Mouse (Mus musculus) neural tube, embryonic 11.5 days (tissue): ENCODE data around the gene Insl6. TPM values are rescaled to one million over a fixed set of nuclear protein-coding genes. Genes with fewer than 3 reads are reported as not detected.

ENCODE experiments used
- ATAC-seq: fragments of 200-750 bp; cut with Nextera tagmentation; 2 replicates; pipeline ENCODE4 v1.8.0; 2017; ENCODE audit warnings: moderate number of reproducible peaks, mild to moderate bottlenecking, moderate TSS enrichment, moderate library complexity; ENCODE audit not compliant: insufficient read depth, low FRiP score, low TSS enrichment
- DNase-seq: peaks from one replicate; pipeline ENCODE4 v3.0.0-alpha.2; 2015; ENCODE audit warnings: low spot score
- H3K27ac ChIP-seq: fragments of 300-500 bp; sonication (generic); 2 replicates; pipeline ENCODE4 v1.5.1; 2014; ENCODE audit warnings: low read depth, mild to moderate bottlenecking, low read length
- H3K27me3 ChIP-seq: fragments of 300-500 bp; sonication (generic); 2 replicates; pipeline ENCODE4 v1.6.1; 2014; ENCODE audit warnings: mild to moderate bottlenecking, low read length, mixed read lengths; ENCODE audit not compliant: control insufficient read depth, insufficient read depth
- H3K36me3 ChIP-seq: fragments of 300-500 bp; sonication (generic); 2 replicates; pipeline ENCODE4 v1.6.1; 2014; ENCODE audit warnings: mild to moderate bottlenecking, low read length, moderate library complexity, mixed read lengths; ENCODE audit not compliant: control insufficient read depth, insufficient read depth
- H3K4me1 ChIP-seq: fragments of 300-500 bp; sonication (generic); 2 replicates; pipeline ENCODE4 v1.6.1; 2014; ENCODE audit warnings: low read length, mixed read lengths; ENCODE audit not compliant: control insufficient read depth, insufficient read depth
- H3K4me2 ChIP-seq: fragments of 300-500 bp; sonication (generic); 2 replicates; pipeline ENCODE4 v1.6.1; 2014; ENCODE audit warnings: low read depth, mild to moderate bottlenecking, moderate library complexity
- H3K4me3 ChIP-seq: fragments of 300-500 bp; sonication (generic); 2 replicates; pipeline ENCODE4 v1.5.1; 2014; ENCODE audit warnings: low read depth, low read length
- H3K9ac ChIP-seq: fragments of 300-500 bp; sonication (generic); 2 replicates; pipeline ENCODE4 v1.6.1; 2014; ENCODE audit warnings: mild to moderate bottlenecking, low read length
- H3K9me3 ChIP-seq: fragments of 300-500 bp; sonication (generic); 2 replicates; pipeline ENCODE4 v1.6.1; 2016; ENCODE audit warnings: low read length; ENCODE audit not compliant: control insufficient read depth
- WGBS: fragments of 180-500 bp; shearing (Covaris S2); extraction: QIAGEN DNeasy Blood & Tissue Kit; methylation state at CpG from one replicate; pipeline ENCODE4 v1.1.7; 2014; 5-methylcytosine and 5-hydroxymethylcytosine counted together
- polyA plus RNA-seq: library from polyadenylated mRNA; unstranded; fragments of >200 nt; fragmentation: Nextera tagmentation; extraction: Ambion mirVana; gene quantifications from 2 replicates; pipeline ENCODE4 v1.2.1, GENCODE M21; 2014

The Insl6 gene
- polyA plus RNA-seq, 1 experiment from 2014 or later: 6.2 TPM

DNA sequence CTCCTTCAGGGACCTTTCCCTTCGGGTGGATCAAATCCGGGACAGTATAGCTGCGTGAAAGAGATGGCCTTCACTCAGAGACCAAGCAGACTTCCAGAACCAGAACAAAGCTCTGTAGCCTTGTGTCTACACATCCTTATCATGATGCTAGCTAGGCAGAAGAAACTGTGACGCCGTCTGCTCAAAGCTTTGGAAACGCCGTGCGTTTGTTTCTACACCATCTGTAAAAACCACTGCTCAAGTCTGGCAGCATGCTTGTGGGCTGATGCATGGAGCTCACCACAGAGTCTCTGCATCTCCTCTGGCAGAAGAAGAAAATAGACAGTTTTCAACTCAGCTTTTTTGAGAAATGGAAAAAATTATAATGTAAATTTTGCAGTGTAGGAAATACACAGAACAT, 13.4 kb downstream of the Insl6 start:
- Histone ChIP-seq H3K4me3 (no peak overlapping the region), H3K9ac (no peak overlapping the region), H3K4me1 (no peaks in the 10 kb centered on the region), H3K4me2 (no peak overlapping the region), H3K27me3 (no peaks in the 10 kb centered on the region), H3K27ac (no peak overlapping the region), H3K36me3 (peaks cover 4% of the 10 kb centered on the region; the same call in 1 of the 2 replicates), H3K9me3 (0 out of 2 replicates have a peak, but pooled peaks cover 3% of the 10 kb centered on the region)
- no peak for DNase-seq
- no peak for ATAC-seq
- WGBS: 90% methylated on average over 8 of the region's 8 CpGs

GRCm38 (mm10) chr19:29308832-29309231, 16.3 kb downstream of the Insl6 start:
- no peaks in the 10 kb centered on the region for H3K4me1 ChIP-seq
- DNase-seq (no peak), ATAC-seq (no peak)
- no peaks in the 10 kb centered on the region for H3K27me3 ChIP-seq
- no peaks in the 10 kb centered on the region for H3K36me3 ChIP-seq
- H3K9me3 ChIP-seq: no peaks in the 10 kb centered on the region
- no peak overlapping the region for H3K4me2 ChIP-seq
- no peak overlapping the region for H3K27ac ChIP-seq
- no peak overlapping the region for H3K4me3 ChIP-seq
- H3K9ac ChIP-seq: no peak overlapping the region

- Histone ChIP-seq H3K27me3 (no peaks in the 10 kb centered on the region), H3K27ac (no peak overlapping the region), H3K4me2 (no peak overlapping the region), H3K4me1 (no peaks in the 10 kb centered on the region), H3K9me3 (no peaks in the 10 kb centered on the region), H3K4me3 (no peak overlapping the region), H3K9ac (no peak overlapping the region), H3K36me3 (no peaks in the 10 kb centered on the region)
- WGBS: 90% methylated on average over 2 of the region's 2 CpGs
- ATAC-seq (no peak), DNase-seq (no peak)
Measured at GRCm38 (mm10) chr19:29302119-29302518, 23.0 kb downstream of the Insl6 start.

GRCm38 (mm10) chr19:29300919-29301318, 24.2 kb downstream of the Insl6 start:
- H3K4me3 ChIP-seq: no peak overlapping the region
- H3K9ac ChIP-seq: no peak overlapping the region
- ATAC-seq: no peak
- no peak for DNase-seq
- H3K27ac ChIP-seq: no peak overlapping the region
- H3K36me3 ChIP-seq: no peaks in the 10 kb centered on the region
- no peaks in the 10 kb centered on the region for H3K9me3 ChIP-seq
- H3K4me1 ChIP-seq: no peaks in the 10 kb centered on the region
- 91% methylated on average over 13 of the region's 13 CpGs for WGBS
- no peak overlapping the region for H3K4me2 ChIP-seq
- no peaks in the 10 kb centered on the region for H3K27me3 ChIP-seq

DNA sequence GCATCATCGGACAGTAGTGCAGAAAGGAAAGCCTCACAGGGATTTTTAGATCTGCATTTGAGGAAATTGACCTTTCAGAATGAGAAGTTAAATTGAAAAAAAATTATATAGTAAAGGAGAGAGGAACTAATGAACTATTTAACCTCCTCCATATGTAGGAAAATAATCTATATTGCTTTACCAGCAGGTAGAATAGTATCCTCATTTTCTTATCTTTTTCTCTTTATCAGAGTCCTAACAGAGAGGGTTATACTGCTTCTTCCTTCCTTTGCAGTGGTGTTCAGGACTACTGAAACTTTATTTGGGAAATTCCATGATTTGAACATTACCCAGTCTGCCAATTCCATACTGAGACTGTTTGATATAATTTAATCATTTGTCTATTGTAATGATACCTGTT, 27.8 kb downstream of the Insl6 start:
- ATAC-seq (no peak), DNase-seq (no peak)
- H3K27ac ChIP-seq: no peak overlapping the region
- H3K36me3 ChIP-seq: no peaks in the 10 kb centered on the region
- H3K4me2 ChIP-seq: no peak overlapping the region
- no peaks in the 10 kb centered on the region for H3K9me3 ChIP-seq
- no peaks in the 10 kb centered on the region for H3K4me1 ChIP-seq
- no peaks in the 10 kb centered on the region for H3K27me3 ChIP-seq
- no peak overlapping the region for H3K4me3 ChIP-seq
- no peak overlapping the region for H3K9ac ChIP-seq
- 98% methylated on average over 1 of the region's 1 CpGs for WGBS

DNA sequence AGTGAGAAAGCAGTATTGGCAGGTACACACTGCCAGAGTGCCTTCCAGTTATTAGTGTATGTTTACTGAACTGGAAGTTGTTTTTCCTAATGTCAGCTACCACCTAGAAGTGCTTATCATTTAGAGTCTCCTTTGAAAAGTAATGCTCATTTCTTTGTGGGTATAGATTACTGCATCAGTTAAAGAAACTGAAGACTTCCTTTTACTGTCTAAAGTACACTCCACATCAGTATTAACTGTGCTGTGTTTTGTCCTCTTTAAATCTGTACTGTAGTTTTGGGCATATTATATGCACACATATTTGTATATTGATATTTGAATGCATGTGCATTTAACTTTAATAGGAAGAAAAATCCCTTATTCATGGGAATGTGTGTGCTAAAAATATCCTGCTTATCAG, 29.0 kb downstream of the Insl6 start:
- Histone ChIP-seq H3K27me3 (no peaks in the 10 kb centered on the region), H3K9me3 (no peaks in the 10 kb centered on the region), H3K4me1 (no peaks in the 10 kb centered on the region), H3K9ac (no peak overlapping the region), H3K4me3 (no peak overlapping the region), H3K36me3 (0 out of 2 replicates have a peak, but pooled peaks cover 3% of the 10 kb centered on the region), H3K27ac (no peak overlapping the region), H3K4me2 (no peak overlapping the region)
- DNase-seq (no peak), ATAC-seq (no peak)

- Histone ChIP-seq H3K4me1 (no peaks in the 10 kb centered on the region), H3K27ac (no peak overlapping the region), H3K9me3 (no peaks in the 10 kb centered on the region), H3K36me3 (0 out of 2 replicates have a peak, but pooled peaks cover 3% of the 10 kb centered on the region), H3K27me3 (no peaks in the 10 kb centered on the region), H3K9ac (no peak overlapping the region), H3K4me2 (no peak overlapping the region), H3K4me3 (no peak overlapping the region)
- DNase-seq: no peak
- 73% methylated on average over 2 of the region's 2 CpGs for WGBS
- no peak for ATAC-seq
Measured at GRCm38 (mm10) chr19:29294756-29295155, 30.4 kb downstream of the Insl6 start.

- Histone ChIP-seq H3K9ac (no peak overlapping the region), H3K36me3 (0 out of 2 replicates have a peak, but pooled peaks cover 3% of the 10 kb centered on the region), H3K4me1 (no peaks in the 10 kb centered on the region), H3K27me3 (no peaks in the 10 kb centered on the region), H3K4me2 (no peak overlapping the region), H3K4me3 (no peak overlapping the region), H3K27ac (no peak overlapping the region), H3K9me3 (no peaks in the 10 kb centered on the region)
- WGBS: 81% methylated on average over 4 of the region's 4 CpGs
- DNase-seq (no peak), ATAC-seq (no peak)
Measured at GRCm38 (mm10) chr19:29292546-29292945, 32.6 kb downstream of the Insl6 start.

DNA sequence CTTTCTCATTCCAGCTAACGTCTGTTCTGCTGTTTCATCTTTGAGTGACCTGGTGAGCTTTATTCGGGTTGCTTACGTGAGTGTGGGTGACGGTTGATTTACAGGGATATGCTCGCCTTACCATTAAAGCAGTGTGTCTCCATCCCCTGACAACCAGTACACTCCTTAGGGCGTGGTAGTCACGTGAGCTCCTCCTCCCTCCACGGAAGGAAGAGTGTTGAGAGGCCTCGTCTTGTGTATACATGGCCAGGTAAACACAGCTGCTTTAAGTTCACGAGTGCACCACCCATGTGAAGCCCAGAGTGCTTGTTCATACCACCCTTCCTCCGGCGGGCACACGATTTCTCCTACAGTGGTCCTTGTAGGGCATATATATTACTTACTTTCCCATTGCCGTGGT, 33.6 kb downstream of the Insl6 start:
- ATAC-seq (no peak), DNase-seq (no peak)
- H3K4me2 ChIP-seq: no peak overlapping the region
- no peaks in the 10 kb centered on the region for H3K4me1 ChIP-seq
- H3K9ac ChIP-seq: no peak overlapping the region
- H3K4me3 ChIP-seq: no peak overlapping the region
- H3K27me3 ChIP-seq: no peaks in the 10 kb centered on the region
- H3K27ac ChIP-seq: no peak overlapping the region
- no peaks in the 10 kb centered on the region for H3K9me3 ChIP-seq
- H3K36me3 ChIP-seq: 0 out of 2 replicates have a peak, but pooled peaks cover 3% of the 10 kb centered on the region
- 82% methylated on average over 14 of the region's 14 CpGs for WGBS
